Mouse (Mus musculus) MEL (cell line): ENCODE data around the gene Nup214.

Experiments
- BHLHE40 ChIP-seq: IDR thresholded peaks from 2 replicates; pipeline ENCODE4 v1.6.1; 2012; ENCODE audit warnings: low read depth, mild to moderate bottlenecking, inconsistent platforms, low read length, improper control_type of control experiment, borderline replicate concordance
- CTCF ChIP-seq, 3 experiments: IDR thresholded peaks in 2 of 3; conservative IDR thresholded peaks in 1 of 3; 2 replicates each; pipeline ENCODE4 v1.5.1; 2011 to 2012; ENCODE audit warnings: low read length in 3 of 3, low read depth in 2 of 3, mild to moderate bottlenecking in 2 of 3, improper control_type of control experiment in 1 of 3, inconsistent platforms in 1 of 3, mixed read lengths in 1 of 3, moderate library complexity in 1 of 3; ENCODE audit not compliant: control insufficient read depth in 1 of 3, insufficient read depth in 1 of 3, poor library complexity in 1 of 3, severe bottlenecking in 1 of 3
- NELFE ChIP-seq: IDR thresholded peaks from 2 replicates; pipeline ENCODE4 v1.6.1; 2011; ENCODE audit warnings: low read depth, low read length, improper control_type of control experiment
- POLR2A ChIP-seq, 2 experiments: IDR thresholded peaks; 2 replicates each; pipeline ENCODE4 v1.6.1; 2011 to 2012; ENCODE audit warnings: low read length in 2 of 2, mild to moderate bottlenecking in 2 of 2, control low read depth in 1 of 2, improper control_type of control experiment in 1 of 2, low read depth in 1 of 2, moderate library complexity in 1 of 2; ENCODE audit not compliant: control insufficient read depth in 1 of 2, insufficient read depth in 1 of 2, poor library complexity in 1 of 2
- POLR2AphosphoS2 ChIP-seq: IDR thresholded peaks from 2 replicates; pipeline ENCODE4 v1.6.1; 2011; ENCODE audit warnings: low read length, improper control_type of control experiment
- RCOR1 ChIP-seq: IDR thresholded peaks from 2 replicates; pipeline ENCODE4 v1.6.1; 2012; ENCODE audit warnings: low read depth, mild to moderate bottlenecking, inconsistent platforms, low read length, improper control_type of control experiment
- SIN3A ChIP-seq: IDR thresholded peaks from 2 replicates; pipeline ENCODE4 v1.6.1; 2012; ENCODE audit warnings: low read length, improper control_type of control experiment, inconsistent platforms
- TCF12 ChIP-seq: IDR thresholded peaks from 2 replicates; pipeline ENCODE4 v1.6.1; 2014; ENCODE audit warnings: low read depth, mild to moderate bottlenecking, inconsistent platforms, low read length, improper control_type of control experiment, moderate library complexity
- UBTF ChIP-seq: IDR thresholded peaks from 2 replicates; pipeline ENCODE4 v1.6.1; 2012; ENCODE audit warnings: low read depth, mild to moderate bottlenecking, inconsistent platforms, low read length, improper control_type of control experiment, moderate library complexity, borderline replicate concordance; ENCODE audit not compliant: insufficient read depth
- ZC3H11A ChIP-seq: IDR thresholded peaks from 2 replicates; pipeline ENCODE4 v1.6.1; 2012; ENCODE audit warnings: low read depth, mild to moderate bottlenecking, inconsistent platforms, low read length, improper control_type of control experiment

DNA sequence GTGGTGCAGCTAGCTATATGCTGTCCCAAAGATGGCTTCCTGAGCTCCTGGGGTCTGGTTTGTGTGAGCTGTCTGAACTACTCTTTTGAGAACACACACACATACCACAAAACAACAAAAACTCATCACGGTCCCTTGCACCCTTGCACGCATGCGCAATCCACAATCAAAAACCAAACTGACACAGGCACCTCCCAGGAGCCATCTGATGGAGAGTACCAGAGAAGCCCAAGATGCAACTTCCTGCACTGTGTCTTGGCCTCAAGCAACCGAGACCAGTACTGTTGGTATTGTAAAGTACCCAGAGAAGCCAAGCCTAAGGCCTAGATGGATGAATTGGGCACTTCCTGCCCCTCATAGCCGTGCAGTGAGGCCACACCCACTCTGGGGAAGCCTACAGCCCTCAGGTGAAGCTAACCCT, 91.1 kb downstream of the Nup214 start:
- TF ChIP-seq NELFE (no peak), POLR2AphosphoS2 (no peak), POLR2A (IDR thresholded peaks at IDR 0.05; ENCODE audit: control insufficient read depth in 1 of 2, insufficient read depth in 1 of 2, low read depth in 1 of 2, low read length in 2 of 2, poor library complexity in 1 of 2) (no peak), TCF12 (no peak), CTCF (IDR thresholded peaks at IDR 0.05 in 2 of 3, conservative IDR thresholded peaks at IDR 0.05 in 1 of 3; ENCODE audit: control insufficient read depth in 1 of 3, insufficient read depth in 1 of 3, low read depth in 2 of 3, low read length in 3 of 3, poor library complexity in 1 of 3, severe bottlenecking in 1 of 3) (no peak), SIN3A (no peak), UBTF (no peak), RCOR1 (no peak), BHLHE40 (no peak), ZC3H11A (no peak)
